Mouse (Mus musculus): ENCODE results near the gene Pik3r1. TPM values are rescaled to one million over a fixed set of nuclear protein-coding genes. Genes with fewer than 3 reads are reported as not detected.
A peak's percentile ranks its signal among the peaks of the same experiment; 100 is the strongest.

Pik3r1 gene
- total RNA-seq, 2 experiments from 2014 or later = 26.3 to 38.8 TPM

DNA sequence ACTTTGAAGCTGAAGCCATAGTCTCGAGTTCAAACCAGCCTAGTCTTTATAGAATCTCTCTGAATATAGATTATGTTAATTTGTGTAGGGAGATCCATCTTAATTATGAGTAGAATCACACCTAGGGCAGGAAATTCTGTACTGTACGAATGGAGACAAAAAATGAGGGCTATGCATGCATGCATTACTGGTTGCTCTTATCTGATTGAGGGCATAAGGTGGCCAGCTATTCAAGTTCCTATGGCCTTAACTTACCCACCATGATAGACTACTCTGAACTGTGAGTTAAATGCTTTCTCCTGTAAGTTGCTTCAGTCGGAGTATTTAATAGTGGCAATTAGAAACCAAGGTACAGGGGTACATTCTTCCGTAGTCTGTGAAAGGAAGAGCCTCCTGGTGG, 1.9 kb upstream of the Pik3r1 start:
- no peak for DNase-seq
- intact Hi-C loops (cut with DNase I; ENCODE audit: low total_unique reads) = no loop called here

- DNase-seq = peak; percentile 81
- intact Hi-C loops (cut with DNase I; ENCODE audit: low total_unique reads) = no loop called here
Measured at GRCm38 (mm10) chr13:101768630-101768991, 594 bp upstream of the Pik3r1 start.

DNA sequence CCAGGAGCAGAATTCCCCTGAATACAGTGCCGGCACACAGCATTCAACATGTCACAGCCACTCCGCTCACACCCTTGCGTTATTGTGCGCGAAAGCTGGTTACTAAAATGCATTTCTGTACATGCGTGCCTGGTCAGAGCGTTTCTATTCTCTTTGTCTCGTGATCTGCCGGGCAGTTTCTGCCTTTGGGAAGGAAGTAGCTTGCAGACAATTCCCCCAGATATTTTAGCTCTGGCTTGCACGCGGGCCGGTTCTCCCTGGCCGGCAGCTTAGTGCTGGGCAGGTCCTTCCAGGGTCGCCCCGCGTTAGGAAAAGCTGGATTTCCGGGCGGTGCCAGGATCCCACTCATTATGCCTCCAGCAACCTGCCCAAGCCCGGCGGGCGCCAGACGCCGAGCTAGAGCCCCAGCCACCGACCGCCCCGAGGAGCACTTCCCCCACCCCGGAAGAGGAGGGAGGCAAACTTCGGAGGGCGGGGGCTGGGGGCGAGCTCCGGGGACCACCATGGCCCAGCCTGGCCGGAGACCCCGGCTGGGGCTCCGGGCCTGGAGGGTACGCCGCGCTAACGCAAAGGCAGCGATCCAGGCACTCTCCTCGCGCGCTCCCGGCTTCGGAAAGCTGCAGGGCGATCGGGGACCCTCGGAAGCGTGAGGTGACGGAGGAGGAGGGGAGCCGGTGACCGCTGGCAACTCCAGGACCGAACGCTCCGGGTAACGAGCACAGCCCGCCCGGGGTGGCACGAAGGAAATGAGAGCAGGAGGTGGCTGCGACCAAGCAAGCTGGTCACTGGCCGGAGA, 806 bp downstream of the Pik3r1 start:
- intact Hi-C loops (cut with DNase I; ENCODE audit: low total_unique reads) = no loop called here
- peak; percentile 60 for DNase-seq

DNA sequence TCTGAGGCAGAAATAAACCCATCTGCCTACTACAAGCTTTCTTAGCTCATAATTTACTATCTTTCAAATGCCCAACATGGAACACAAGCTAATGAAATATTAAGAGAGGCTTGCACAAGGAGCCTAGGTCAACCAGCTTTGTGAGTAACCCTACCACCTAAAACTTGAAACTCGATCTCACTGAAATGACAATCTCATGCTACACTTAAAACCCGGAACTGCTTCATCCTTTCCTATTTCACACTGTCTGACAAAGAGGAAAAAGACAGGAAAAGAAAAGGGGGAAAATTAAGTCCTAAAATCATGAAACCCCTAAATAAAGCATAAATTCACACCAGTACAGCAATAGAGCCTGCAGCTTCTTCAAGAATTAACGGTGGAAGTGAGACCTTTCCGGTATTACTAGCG, 1.4 kb downstream of the Pik3r1 start:
- intact Hi-C loops (cut with DNase I; ENCODE audit: low total_unique reads) = no loop called here
- DNase-seq = no peak

DNA sequence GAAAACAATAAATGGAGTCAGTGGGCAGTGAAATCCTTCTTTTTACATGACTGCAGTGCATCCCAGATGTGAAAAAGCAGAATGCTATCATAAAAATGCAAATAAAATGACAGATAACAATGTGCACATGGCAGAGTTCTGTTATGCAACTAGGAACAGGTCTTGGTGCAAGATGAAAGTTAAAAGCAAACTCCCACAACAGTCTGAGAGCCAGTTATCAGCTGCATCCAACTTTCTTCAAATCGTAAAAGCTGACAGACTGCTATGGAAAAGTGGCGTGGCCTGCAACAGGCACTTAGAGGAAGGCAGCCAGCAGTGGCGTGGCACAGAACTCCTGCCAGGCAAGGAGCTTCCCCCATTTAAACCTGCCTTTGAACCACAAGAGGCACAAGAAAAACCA, 2.0 kb downstream of the Pik3r1 start:
- DNase-seq = no peak
- intact Hi-C loops (cut with DNase I; ENCODE audit: low total_unique reads) = no loop called here

GRCm38 (mm10) chr13:101764111-101764510, 3.9 kb downstream of the Pik3r1 start:
- intact Hi-C loops (cut with DNase I; ENCODE audit: low total_unique reads) = no loop called here
- no peak for DNase-seq

DNA sequence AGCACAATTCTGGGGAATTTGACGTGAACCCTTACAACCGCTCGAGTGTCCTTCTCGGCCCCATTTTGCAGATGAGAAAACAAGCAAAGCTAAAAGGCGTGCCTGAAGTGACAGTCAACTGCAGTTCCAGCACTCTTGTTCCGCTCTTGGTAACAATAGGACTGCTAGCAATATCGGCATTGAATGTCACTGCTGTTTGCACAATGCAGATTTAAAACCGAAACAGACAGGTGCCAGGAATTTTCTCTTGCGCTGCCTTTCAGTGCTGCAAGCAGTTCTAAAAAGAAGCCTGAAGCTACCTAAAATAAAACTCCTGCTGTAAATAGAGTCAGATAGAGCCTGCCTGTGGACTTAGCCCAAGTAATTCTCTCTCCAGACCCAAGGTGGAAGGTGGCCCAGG, 4.3 kb downstream of the Pik3r1 start:
- DNase-seq = no peak
- intact Hi-C loops (cut with DNase I; ENCODE audit: low total_unique reads) = no loop called here

- DNase-seq = no peak
- intact Hi-C loops (cut with DNase I; ENCODE audit: low total_unique reads) = no loop called here
Measured at GRCm38 (mm10) chr13:101763149-101763548, 4.9 kb downstream of the Pik3r1 start.

DNA sequence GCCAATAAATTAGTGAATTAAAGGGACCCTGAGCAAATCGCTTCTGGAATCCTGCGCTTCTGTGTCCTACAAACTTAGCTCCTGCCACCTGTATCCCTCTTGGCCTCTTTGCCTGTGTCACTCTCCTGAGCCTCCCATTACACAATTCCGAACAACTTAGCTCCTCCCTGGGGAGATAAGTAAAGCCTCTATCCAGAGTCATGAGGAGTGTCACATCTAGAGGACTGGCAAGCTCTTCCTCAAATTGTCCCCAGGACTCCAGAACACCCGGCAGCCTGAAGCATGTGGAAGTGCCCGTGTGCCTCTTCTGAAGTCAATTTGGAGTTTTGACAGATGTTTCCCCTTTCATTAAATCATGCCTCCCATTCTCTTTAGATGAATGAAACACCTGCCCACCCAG, 6.4 kb downstream of the Pik3r1 start:
- DNase-seq = no peak
- intact Hi-C loops (cut with DNase I; ENCODE audit: low total_unique reads) = no loop called here

- DNase-seq = no peak
- intact Hi-C loops (cut with DNase I; ENCODE audit: low total_unique reads) = no loop called here
Measured at GRCm38 (mm10) chr13:101760953-101761352, 7.1 kb downstream of the Pik3r1 start.

GRCm38 (mm10) chr13:101760001-101760687, 7.9 kb downstream of the Pik3r1 start:
- DNase-seq = no peak
- intact Hi-C loops (cut with DNase I; ENCODE audit: low total_unique reads) = no loop called here

- DNase-seq = no peak
- intact Hi-C loops (cut with DNase I; ENCODE audit: low total_unique reads) = no loop called here
Measured at GRCm38 (mm10) chr13:101759281-101759871, 8.6 kb downstream of the Pik3r1 start.

GRCm38 (mm10) chr13:101757801-101758422, 10.1 kb downstream of the Pik3r1 start:
- DNase-seq = no peak
- intact Hi-C loops (cut with DNase I; ENCODE audit: low total_unique reads) = no loop called here

DNA sequence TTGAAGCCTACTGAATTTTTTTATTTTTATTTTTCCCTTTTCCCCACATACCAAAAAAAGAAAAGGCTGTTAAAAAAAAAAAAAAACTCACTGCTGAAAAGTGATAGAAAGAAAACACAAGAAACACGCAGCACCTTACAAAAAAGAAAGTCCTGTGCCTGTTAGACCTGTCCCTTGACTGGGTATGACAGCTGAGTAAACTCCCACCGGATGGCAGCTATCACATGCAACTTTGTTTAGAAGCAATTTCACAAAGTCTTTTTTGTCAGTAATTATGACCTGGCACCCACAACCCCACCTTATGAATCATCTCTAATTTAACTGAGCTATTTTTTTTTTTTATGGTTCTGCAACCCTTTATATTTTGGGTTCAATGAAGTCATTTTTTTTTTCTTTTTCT, 12.8 kb downstream of the Pik3r1 start:
- intact Hi-C loops (cut with DNase I; ENCODE audit: low total_unique reads) = no loop called here
- no peak for DNase-seq

DNA sequence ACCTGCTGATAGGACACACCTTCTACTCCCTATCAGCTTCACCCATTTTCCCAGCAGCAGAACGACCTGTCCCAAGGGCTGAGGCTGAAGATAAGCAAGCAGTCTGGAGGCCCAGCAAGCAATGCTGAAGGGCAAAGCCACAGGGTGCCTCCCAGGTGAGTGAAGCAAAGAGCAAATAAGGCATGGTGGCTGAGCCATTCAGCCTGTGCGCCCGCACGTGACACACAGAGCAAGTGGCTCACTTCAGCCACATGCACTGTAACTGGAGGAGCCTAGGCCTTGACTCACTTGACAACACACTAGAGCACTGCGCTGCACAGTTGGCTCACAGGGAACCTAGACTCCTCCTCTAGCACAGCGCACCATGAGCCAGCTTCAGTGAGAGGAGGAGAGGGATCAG, 14.4 kb downstream of the Pik3r1 start:
- DNase-seq = no peak
- intact Hi-C loops (cut with DNase I; ENCODE audit: low total_unique reads) = no loop called here

GRCm38 (mm10) chr13:101751816-101752215, 16.2 kb downstream of the Pik3r1 start:
- intact Hi-C loops (cut with DNase I; ENCODE audit: low total_unique reads) = no loop called here
- DNase-seq = no peak

DNA sequence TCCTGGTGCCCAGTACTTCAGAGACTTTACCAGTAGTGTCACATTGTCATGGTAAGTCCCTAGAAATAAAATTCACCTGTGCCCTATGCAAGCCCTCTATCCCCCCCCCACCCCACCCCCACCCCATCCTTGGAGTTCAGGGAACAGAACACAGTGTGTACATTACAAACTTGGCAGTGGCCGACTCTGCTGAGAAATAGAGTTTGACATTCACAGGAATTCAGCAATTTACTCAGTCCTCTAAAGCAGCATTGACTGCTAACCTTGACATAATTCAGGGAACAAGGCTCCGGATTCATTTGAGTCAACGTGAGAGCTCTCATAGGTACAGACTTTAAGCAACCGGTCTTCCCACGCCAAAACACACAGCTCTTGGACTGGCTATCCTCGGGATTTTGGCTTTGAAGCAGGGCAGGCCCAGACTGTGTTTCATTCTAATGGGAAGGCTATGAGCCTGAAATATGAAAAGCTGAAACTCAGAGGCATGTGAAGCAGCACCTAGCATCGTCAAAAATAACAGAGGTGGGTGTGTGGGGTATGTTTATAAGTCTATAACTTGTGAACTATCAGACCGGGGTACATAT, 21.9 kb downstream of the Pik3r1 start:
- no peak for DNase-seq
- intact Hi-C loops (cut with DNase I; ENCODE audit: low total_unique reads) = no loop called here

GRCm38 (mm10) chr13:101744943-101745342, 23.1 kb downstream of the Pik3r1 start:
- intact Hi-C loops (cut with DNase I; ENCODE audit: low total_unique reads) = no loop called here
- DNase-seq = no peak

DNA sequence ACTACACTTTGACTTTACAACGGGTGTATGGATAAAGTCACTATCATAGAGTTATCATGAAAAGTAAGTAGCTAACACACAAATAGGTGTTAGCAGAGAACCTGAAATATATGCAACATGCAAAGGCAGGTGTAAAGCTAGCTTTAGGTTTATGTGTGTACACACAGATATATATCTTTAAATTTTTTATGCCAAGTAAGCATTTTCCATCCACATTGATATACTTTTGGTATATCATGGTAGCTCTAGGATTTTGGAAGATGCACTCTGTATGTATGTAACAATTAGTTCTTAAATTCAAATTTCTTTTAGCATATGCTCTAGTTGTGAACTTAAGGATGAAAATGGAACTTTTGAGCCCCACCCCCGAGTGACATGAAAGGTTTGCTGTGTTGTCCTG, 24.0 kb downstream of the Pik3r1 start:
- intact Hi-C loops (cut with DNase I; ENCODE audit: low total_unique reads) = no loop called here
- no peak for DNase-seq

GRCm38 (mm10) chr13:101743247-101743646, 24.8 kb downstream of the Pik3r1 start:
- DNase-seq = no peak
- intact Hi-C loops (cut with DNase I; ENCODE audit: low total_unique reads) = no loop called here
